Mouse (Mus musculus): ENCODE results near the gene Gm44965.
"Not testable (repeated sequence)": the region's sequence is repeated elsewhere in the genome, so short reads cannot be mapped to it uniquely, and the experiment has no call there.

Gm44965 gene

GRCm38 (mm10) chr6:48579215-48579648 lies 14.5 kb upstream of the Gm44965 start:
- DNase-seq (ENCODE audit: low spot score) = no peak

GRCm38 (mm10) chr6:48581257-48581656 lies 12.5 kb upstream of the Gm44965 start:
- no peak for DNase-seq (ENCODE audit: low spot score)

GRCm38 (mm10) chr6:48582037-48582436 lies 11.7 kb upstream of the Gm44965 start:
- DNase-seq (ENCODE audit: low spot score) = no peak

- no peak for DNase-seq (ENCODE audit: low spot score)
Measured at GRCm38 (mm10) chr6:48589194-48589750, 4.5 kb upstream of the Gm44965 start, which contains the start of gene Gm45021. TSS of gene Gm45021 (plus strand) at chr6:48589610.

- no peak for DNase-seq (ENCODE audit: low spot score)
Measured at GRCm38 (mm10) chr6:48591221-48591845, 2.4 kb upstream of the Gm44965 start.

- no peak for DNase-seq (ENCODE audit: low spot score)
Measured at GRCm38 (mm10) chr6:48591871-48592270, 1.9 kb upstream of the Gm44965 start.

- DNase-seq (ENCODE audit: low spot score) = no peak
Measured at GRCm38 (mm10) chr6:48594043-48594738, 450 bp downstream of the Gm44965 start.

- no peak for DNase-seq (ENCODE audit: low spot score)
Measured at GRCm38 (mm10) chr6:48595278-48595677, 1.5 kb downstream of the Gm44965 start.

- no peak for DNase-seq (ENCODE audit: low spot score)
Measured at GRCm38 (mm10) chr6:48596545-48597232, 2.9 kb downstream of the Gm44965 start.

GRCm38 (mm10) chr6:48597233-48597625 lies 3.5 kb downstream of the Gm44965 start:
- DNase-seq (ENCODE audit: low spot score) = no peak

GRCm38 (mm10) chr6:48600594-48600993 lies 6.9 kb downstream of the Gm44965 start:
- no peak for DNase-seq (ENCODE audit: low spot score)

- DNase-seq (ENCODE audit: low spot score) = peak; percentile 96
Measured at GRCm38 (mm10) chr6:48601271-48602079, 7.7 kb downstream of the Gm44965 start, which contains the start of gene Zfp775. TSS of gene Zfp775 (plus strand) at chr6:48602063.

GRCm38 (mm10) chr6:48602080-48602741 lies 8.5 kb downstream of the Gm44965 start:
- no peak for DNase-seq (ENCODE audit: low spot score)

GRCm38 (mm10) chr6:48608124-48608523 lies 14.4 kb downstream of the Gm44965 start:
- DNase-seq (ENCODE audit: low spot score) = no peak

- no peak for DNase-seq (ENCODE audit: low spot score)
Measured at GRCm38 (mm10) chr6:48609512-48609911, 15.8 kb downstream of the Gm44965 start.

- no peak for DNase-seq (ENCODE audit: low spot score)
Measured at GRCm38 (mm10) chr6:48610657-48611056, 16.9 kb downstream of the Gm44965 start.

- DNase-seq (ENCODE audit: low spot score) = no peak
Measured at GRCm38 (mm10) chr6:48613464-48613863, 19.7 kb downstream of the Gm44965 start.

GRCm38 (mm10) chr6:48614756-48615155 lies 21.0 kb downstream of the Gm44965 start:
- DNase-seq (ENCODE audit: low spot score) = no peak

- no peak for DNase-seq (ENCODE audit: low spot score)
Measured at GRCm38 (mm10) chr6:48620031-48620430, 26.3 kb downstream of the Gm44965 start.

GRCm38 (mm10) chr6:48622186-48622843 lies 28.6 kb downstream of the Gm44965 start:
- DNase-seq (ENCODE audit: low spot score) = not testable (repeated sequence)

GRCm38 (mm10) chr6:48623460-48623859 lies 29.7 kb downstream of the Gm44965 start:
- no peak for DNase-seq (ENCODE audit: low spot score)

Measured in ovary, adult 18-20 months (tissue).